Mouse (Mus musculus) layer of hippocampus, adult 18-20 months (tissue): ENCODE measurements around the gene Csnk1e. TPM values are rescaled to one million over a fixed set of nuclear protein-coding genes. Genes with fewer than 3 reads are reported as not detected.

Experiments
- DNase-seq, 2 experiments: peaks; one replicate each; pipeline ENCODE4 v3.0.0; 2022; ENCODE audit warnings: low spot score in 2 of 2
- total RNA-seq, 2 experiments: library from RNA; stranded (reverse); gene quantifications; 2 replicates each; pipeline ENCODE4 v1.2.3; 2021

The Csnk1e gene
- total RNA-seq, 2 experiments from 2014 or later = 95.9 to 109 TPM

- no peak for DNase-seq
Observed at GRCm38 (mm10) chr15:79399231-79400052, 55.9 kb downstream of the Csnk1e start.

GRCm38 (mm10) chr15:79396736-79397135 is 58.6 kb downstream of the Csnk1e start:
- DNase-seq = no peak

- DNase-seq = no peak
Observed at GRCm38 (mm10) chr15:79395281-79395680, 60.1 kb downstream of the Csnk1e start.

- DNase-seq = no peak
Observed at GRCm38 (mm10) chr15:79394842-79395241, 60.5 kb downstream of the Csnk1e start.

- no peak for DNase-seq
Observed at GRCm38 (mm10) chr15:79393101-79393500, 62.3 kb downstream of the Csnk1e start.

GRCm38 (mm10) chr15:79392527-79392926 is 62.8 kb downstream of the Csnk1e start:
- no peak for DNase-seq

GRCm38 (mm10) chr15:79391447-79392093 is 63.8 kb downstream of the Csnk1e start:
- no peak for DNase-seq

GRCm38 (mm10) chr15:79390434-79390833 is 64.9 kb downstream of the Csnk1e start:
- DNase-seq = no peak

- no peak for DNase-seq
Observed at GRCm38 (mm10) chr15:79388171-79388570, 67.2 kb downstream of the Csnk1e start.

- no peak for DNase-seq
Observed at GRCm38 (mm10) chr15:79387611-79388010, 67.8 kb downstream of the Csnk1e start.

GRCm38 (mm10) chr15:79387081-79387480 is 68.3 kb downstream of the Csnk1e start:
- DNase-seq = no peak

GRCm38 (mm10) chr15:79381644-79382043 is 73.7 kb downstream of the Csnk1e start:
- DNase-seq = no peak

GRCm38 (mm10) chr15:79380468-79381444 is 74.6 kb downstream of the Csnk1e start:
- peak in 1 of 2 experiments; percentile 60 for DNase-seq

- no peak for DNase-seq
Observed at GRCm38 (mm10) chr15:79379658-79380057, 75.7 kb downstream of the Csnk1e start.

- no peak for DNase-seq
Observed at GRCm38 (mm10) chr15:79378608-79379007, 76.8 kb downstream of the Csnk1e start.

GRCm38 (mm10) chr15:79377681-79378080 is 77.7 kb downstream of the Csnk1e start:
- peak in 1 of 2 experiments; percentile 58 for DNase-seq

GRCm38 (mm10) chr15:79374760-79375159 is 80.6 kb downstream of the Csnk1e start:
- DNase-seq = no peak

- no peak for DNase-seq
Observed at GRCm38 (mm10) chr15:79370281-79370843, 85.0 kb downstream of the Csnk1e start.

GRCm38 (mm10) chr15:79369452-79370280 is 85.7 kb downstream of the Csnk1e start:
- DNase-seq = no peak

- DNase-seq = no peak
Observed at GRCm38 (mm10) chr15:79368861-79369440, 86.4 kb downstream of the Csnk1e start.
